Mouse (Mus musculus): ENCODE results near the gene Cct8l1. TPM values are rescaled to one million over a fixed set of nuclear protein-coding genes. Genes with fewer than 3 reads are reported as not detected.
A peak's percentile ranks its signal among the peaks of the same experiment; 100 is the strongest.

Gene Cct8l1
- total RNA-seq, 2 experiments from 2014 or later: 0.14 TPM; not detected in 1

DNA sequence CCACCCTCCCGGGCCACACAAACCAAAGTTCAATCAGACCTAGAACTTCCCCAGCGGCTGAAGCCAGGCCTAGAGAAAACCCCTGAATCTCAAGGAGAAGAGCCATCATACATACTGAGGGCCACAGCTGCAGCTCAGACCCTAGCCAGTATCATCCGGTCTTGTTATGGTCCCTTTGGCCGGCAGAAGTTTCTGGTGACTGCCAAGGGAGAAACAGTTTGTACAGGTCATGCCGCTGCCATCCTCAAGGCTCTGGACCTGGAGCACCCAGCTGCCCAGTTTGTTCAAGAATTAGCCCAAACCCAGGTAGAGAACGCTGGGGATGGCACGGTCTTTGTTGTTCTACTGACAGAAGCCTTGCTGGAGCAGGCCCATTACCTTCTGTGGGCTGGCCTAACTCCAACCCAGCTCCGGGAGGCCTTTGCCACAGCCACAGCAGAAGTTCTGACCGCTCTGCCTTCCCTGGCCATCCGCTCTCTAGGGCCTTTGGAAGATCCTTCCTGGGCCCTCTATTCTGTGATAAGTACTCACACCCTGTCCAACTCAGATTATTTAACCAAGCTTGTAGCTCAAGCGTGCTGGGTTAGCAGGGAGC is 531 bp downstream of the Cct8l1 start:
- H3K27ac ChIP-seq: no peak overlapping the region
- no peak overlapping the region for H3K4me3 ChIP-seq
- no peak for DNase-seq
- TF ChIP-seq CTCF (IDR thresholded peaks at IDR 0.05): no peak
- intact Hi-C loops (cut with DNase I): no loop called here

DNA sequence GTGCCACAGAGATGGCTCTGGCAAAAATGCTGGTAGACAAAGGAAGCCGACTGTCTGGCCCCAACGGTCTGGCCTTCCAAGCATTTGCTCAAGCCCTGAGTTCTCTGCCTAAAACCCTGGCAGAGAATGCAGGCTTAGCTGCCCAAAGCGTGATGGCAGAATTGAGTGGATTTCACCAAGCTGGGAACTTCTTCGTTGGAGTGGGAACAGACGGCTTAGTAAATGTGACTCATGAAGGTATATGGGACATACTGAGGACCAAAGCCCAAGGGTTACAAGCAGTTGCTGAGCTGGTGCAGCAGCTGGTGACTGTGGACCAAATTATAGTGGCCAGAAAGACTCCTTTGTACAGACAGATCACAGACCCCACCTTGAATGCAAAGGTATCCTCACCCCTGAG is 1.7 kb downstream of the Cct8l1 start:
- intact Hi-C loops (cut with DNase I): no loop called here
- H3K27ac ChIP-seq: no peak overlapping the region
- H3K4me3 ChIP-seq: no peak overlapping the region
- no peak for TF ChIP-seq CTCF (IDR thresholded peaks at IDR 0.05)
- DNase-seq: no peak

DNA sequence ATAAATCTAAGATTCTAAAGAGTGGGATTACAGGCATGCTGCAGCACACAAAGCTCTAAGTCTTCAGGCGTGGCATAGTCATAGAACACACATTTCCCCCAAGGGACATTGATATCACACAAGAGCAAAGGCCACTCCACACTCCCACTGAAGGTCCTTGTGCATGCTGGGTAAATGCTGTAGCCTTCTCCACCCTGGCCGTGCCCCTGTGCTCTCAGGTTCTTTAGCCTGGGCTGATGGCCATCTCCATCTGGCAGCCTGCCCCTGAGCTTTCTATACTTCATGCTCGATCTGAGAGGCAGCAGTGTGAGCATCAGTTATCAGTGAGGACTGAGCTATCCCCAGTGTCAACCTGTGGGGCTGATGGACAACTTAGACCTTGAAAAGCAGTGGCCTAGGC is 4.0 kb downstream of the Cct8l1 start:
- TF ChIP-seq CTCF (IDR thresholded peaks at IDR 0.05): no peak
- peak; percentile 80 for DNase-seq
- Histone ChIP-seq H3K27ac (peak overlapping the region; percentile 35; the same call in 1 of the 2 replicates), H3K4me3 (no peak overlapping the region)
- intact Hi-C loops (cut with DNase I): no loop called here

DNA sequence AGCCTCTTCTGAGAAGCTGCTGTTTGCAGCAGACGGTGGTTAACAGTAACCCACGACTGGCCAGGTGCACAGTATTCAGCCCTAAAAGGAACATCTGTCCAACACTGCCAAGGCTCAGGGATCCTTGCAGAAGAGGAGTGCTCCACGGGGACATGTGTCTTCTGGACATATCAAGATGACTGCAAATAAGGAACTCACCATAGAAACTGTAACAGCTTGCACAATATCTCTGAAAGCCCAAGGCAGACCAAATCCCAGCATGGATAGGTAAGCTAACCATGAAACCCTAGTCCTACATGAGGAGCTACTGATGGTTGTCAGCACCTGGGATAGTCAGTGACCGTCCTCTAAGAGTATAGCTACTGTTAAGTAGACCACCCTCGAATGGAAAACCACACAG is 5.6 kb downstream of the Cct8l1 start:
- intact Hi-C loops (cut with DNase I): no loop called here
- no peak for DNase-seq
- no peak for TF ChIP-seq CTCF (IDR thresholded peaks at IDR 0.05)
- Histone ChIP-seq H3K27ac (no peak overlapping the region), H3K4me3 (no peak overlapping the region)

DNA sequence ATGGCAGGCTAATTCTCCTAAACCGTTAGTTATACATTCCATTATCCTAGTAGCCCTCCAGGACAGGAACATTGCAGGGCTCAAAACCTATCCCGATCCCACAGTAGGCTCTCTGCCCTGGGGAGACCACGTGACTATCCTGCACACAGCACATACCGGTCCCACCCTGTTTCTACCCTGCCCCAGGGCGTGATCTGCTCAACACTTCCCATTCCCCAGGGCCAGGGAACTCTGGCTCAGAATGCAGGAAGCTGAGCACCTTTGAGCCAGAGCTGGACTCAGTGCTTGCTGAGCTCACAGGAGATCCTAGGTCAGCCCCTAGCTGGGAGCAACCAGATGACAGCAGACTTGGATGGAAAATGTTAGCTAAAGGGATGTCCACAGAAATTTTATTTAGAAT is 10.2 kb downstream of the Cct8l1 start:
- no peak overlapping the region for H3K4me3 ChIP-seq
- no peak for TF ChIP-seq CTCF (IDR thresholded peaks at IDR 0.05)
- intact Hi-C loops (cut with DNase I): no loop called here
- peak overlapping the region; percentile 89 for H3K27ac ChIP-seq
- DNase-seq: peak; percentile 79

- Histone ChIP-seq H3K4me3 (0 out of 2 replicates have a peak overlapping the region, but pooled peaks have one; percentile 2), H3K27ac (peak overlapping the region; percentile 89)
- intact Hi-C loops (cut with DNase I): no loop called here
- peak; percentile 89 for DNase-seq
- no peak for TF ChIP-seq CTCF (IDR thresholded peaks at IDR 0.05)
Observed at GRCm38 (mm10) chr5:25526926-25527325, 11.1 kb downstream of the Cct8l1 start.

DNA sequence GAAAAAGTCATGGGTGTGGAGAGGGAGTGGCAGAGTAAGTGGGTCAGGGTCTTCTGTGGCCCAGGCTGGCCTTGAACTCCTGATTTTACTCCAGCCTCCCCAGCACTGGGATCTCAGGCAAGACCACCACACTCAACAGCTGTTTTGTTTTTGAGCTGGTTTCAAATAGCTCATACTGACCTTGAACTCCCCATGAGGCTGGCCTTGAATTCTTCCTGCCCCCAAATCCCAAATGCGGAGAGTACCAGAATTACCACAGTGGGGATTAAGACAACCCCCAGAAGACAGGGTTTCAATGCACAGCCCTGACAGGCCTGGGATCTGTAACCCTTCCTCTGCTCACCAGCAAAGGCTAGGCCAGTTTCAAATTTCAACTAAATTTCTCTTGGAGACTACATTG is 12.1 kb downstream of the Cct8l1 start:
- Histone ChIP-seq H3K27ac (peak overlapping the region; percentile 89), H3K4me3 (no peak overlapping the region)
- intact Hi-C loops (cut with DNase I): no loop called here
- no peak for TF ChIP-seq CTCF (IDR thresholded peaks at IDR 0.05)
- no peak for DNase-seq

DNA sequence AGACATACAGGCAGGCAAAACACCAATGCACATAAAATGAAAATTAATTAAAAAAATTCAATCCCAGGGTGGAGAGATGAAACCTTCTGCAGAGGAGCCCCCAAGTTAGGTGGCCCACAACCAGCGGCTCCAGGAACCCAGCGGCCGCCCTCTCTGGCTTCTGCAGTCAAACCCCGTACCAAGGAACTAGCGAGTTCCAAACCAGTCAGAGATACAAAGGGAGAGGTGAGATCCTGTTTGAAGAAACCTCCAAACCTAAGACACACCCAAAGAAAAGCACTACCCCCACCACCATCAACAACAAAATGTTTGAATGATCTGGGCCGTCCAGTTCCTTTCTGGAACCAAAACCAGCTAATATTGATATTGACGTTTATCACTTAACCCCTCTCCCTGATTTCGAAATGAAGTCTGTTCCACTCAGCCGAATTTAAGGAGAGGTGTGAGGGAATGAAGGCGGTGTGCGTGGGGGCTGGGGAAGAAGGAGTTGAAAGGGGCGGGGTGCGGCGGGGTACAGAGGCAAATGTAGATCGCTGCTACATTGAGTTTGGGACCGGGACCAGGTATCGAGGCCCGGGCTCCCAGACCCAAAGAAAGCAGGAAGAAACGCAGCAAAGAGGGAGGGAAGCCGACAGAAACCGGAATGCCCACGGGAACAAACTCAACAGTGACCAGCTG is 13.1 kb downstream of the Cct8l1 start:
- intact Hi-C loops (cut with DNase I): loop anchor here (1.0 kb wide), 1 partner anchor 30 kb away; no protein-coding TSS in a partner anchor
- TF ChIP-seq CTCF (IDR thresholded peaks at IDR 0.05): no peak

GRCm38 (mm10) chr5:25529529-25530421 is 13.9 kb downstream of the Cct8l1 start:
- Histone ChIP-seq H3K4me3 (peak overlapping the region; percentile 84), H3K27ac (peak overlapping the region; percentile 99)
- peak; percentile 18 for TF ChIP-seq CTCF (IDR thresholded peaks at IDR 0.05)
- intact Hi-C loops (cut with DNase I): loop anchor here (1.0 kb wide), 1 partner anchor 30 kb away; no protein-coding TSS in a partner anchor
- DNase-seq: peak; percentile 100

More for the DNA sequence above, 13.1 kb downstream of the Cct8l1 start:
- H3K4me3 ChIP-seq: peak overlapping the region; percentile 84
- DNase-seq: no peak
- H3K27ac ChIP-seq: peak overlapping the region; percentile 99

DNA sequence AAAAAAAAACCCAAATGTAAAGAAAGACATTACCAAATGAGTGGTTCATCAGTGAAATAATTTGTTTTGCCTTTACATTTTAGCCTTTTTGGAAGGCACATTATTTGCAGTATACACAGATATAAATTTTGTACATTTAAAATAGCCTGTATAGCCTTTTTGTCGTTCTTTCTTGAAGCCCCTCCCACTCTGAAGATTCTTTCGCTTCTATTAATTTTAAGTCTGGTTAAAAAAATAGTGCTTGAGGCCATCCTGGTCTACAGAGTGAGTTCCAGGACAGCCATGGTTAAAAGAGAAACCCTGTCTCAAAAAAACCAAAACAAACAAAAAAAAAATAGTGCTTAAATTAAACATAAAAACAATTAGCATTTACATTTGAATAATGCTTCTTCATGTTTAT is 14.8 kb downstream of the Cct8l1 start:
- peak overlapping the region; percentile 84 for H3K4me3 ChIP-seq
- no peak for TF ChIP-seq CTCF (IDR thresholded peaks at IDR 0.05)
- intact Hi-C loops (cut with DNase I): no loop called here
- DNase-seq: no peak
- H3K27ac ChIP-seq: peak overlapping the region; percentile 99

DNA sequence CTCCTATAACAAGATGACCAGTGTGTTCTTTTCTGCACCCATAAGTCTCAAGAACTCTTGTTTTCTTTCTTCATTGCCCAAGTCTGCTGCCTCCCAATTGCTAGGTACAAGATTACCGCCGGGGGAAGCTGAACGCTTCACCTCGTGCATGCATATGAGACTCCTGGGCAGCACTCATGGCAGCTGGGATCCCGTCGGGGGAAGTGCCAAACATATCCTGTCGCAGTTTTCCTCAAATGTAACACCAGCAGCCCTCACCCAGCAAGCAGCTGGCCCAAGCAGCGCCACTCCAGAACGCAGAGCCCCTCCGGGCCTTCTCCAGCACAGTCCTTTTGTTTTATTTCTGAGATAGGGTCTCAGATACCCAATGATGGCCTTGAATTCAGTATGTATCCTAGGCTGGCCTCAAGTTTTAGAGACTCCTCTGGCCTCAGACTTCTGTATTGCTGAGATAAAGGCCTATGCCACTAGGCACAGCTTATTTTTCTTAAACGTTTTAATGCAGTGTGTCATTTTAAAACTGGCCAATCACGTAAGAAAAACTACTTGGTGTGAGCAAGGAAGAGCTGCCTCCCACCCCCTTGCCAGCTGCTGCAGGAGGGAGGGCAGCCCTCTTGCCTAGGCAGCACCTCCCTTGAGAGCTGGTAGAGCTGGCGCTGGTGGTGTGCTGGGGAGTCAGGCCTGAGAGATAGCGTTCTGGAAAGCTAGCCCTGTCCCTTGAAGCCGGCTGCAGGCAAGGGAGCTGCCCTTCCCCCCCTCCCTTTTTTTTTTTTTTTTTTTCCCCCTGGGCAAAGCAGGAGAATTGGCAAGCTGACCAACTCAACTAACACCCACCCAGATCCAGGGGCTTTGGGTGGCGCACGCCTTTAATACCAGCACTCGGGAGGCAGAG is 16.6 kb downstream of the Cct8l1 start:
- H3K4me3 ChIP-seq: no peak overlapping the region
- peak; percentile 28 for DNase-seq
- no peak for TF ChIP-seq CTCF (IDR thresholded peaks at IDR 0.05)
- no peak overlapping the region for H3K27ac ChIP-seq
- intact Hi-C loops (cut with DNase I): no loop called here

DNA sequence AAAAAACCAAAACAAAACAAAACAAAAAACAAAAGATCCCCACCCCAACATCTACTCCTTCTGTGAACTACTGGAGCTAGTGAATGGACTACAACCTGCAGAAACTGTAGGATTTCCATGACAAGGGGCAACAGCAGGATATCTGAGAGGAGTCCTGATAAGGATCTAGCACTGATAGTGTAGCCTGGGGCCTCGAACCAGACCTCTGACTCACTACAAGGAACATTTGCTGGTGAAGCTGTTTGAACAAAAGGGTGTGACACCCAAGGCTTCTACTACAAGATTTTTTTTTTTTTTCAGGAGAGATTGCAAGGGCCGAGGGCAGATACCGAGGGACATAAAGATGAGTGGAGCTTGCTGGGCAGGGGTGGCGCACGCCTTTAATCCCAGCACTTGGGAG is 17.4 kb downstream of the Cct8l1 start:
- intact Hi-C loops (cut with DNase I): no loop called here
- no peak for DNase-seq
- H3K27ac ChIP-seq: no peak overlapping the region
- TF ChIP-seq CTCF (IDR thresholded peaks at IDR 0.05): no peak
- H3K4me3 ChIP-seq: no peak overlapping the region
